Mouse (Mus musculus) embryonic facial prominence, embryonic 11.5 days (tissue): ENCODE measurements around the gene Gpt2. TPM values are rescaled to one million over a fixed set of nuclear protein-coding genes. Genes with fewer than 3 reads are reported as not detected.

Source experiments
- ATAC-seq: fragments of 200-750 bp; cut with Nextera tagmentation; replicated peaks from 2 replicates; pipeline ENCODE4 v1.8.0; 2017; ENCODE audit warnings: low read depth; ENCODE audit not compliant: insufficient number of reproducible peaks, low FRiP score, low TSS enrichment
- DNase-seq: peaks from one replicate; pipeline ENCODE4 v3.0.0-alpha.2; 2015; ENCODE audit warnings: low spot score
- H3K27ac ChIP-seq: fragments of 300-500 bp; sonication (generic); replicated peaks from 2 replicates; pipeline ENCODE4 v1.5.1; 2014; ENCODE audit warnings: mild to moderate bottlenecking, low read depth, low read length, control low read depth
- H3K27me3 ChIP-seq: fragments of 300-500 bp; sonication (generic); 2 replicates; pipeline ENCODE4 v1.6.1; 2014; ENCODE audit warnings: mild to moderate bottlenecking, low read length, moderate library complexity, mixed read lengths; ENCODE audit not compliant: control insufficient read depth, insufficient read depth
- H3K36me3 ChIP-seq: fragments of 300-500 bp; sonication (generic); replicated peaks from 2 replicates; pipeline ENCODE4 v1.6.1; 2014; ENCODE audit warnings: low read depth, mild to moderate bottlenecking, low read length, moderate library complexity, mixed read lengths; ENCODE audit not compliant: control insufficient read depth, insufficient read depth
- H3K4me1 ChIP-seq: fragments of 300-500 bp; sonication (generic); 2 replicates; pipeline ENCODE4 v1.6.1; 2014; ENCODE audit warnings: low read length, mixed read lengths; ENCODE audit not compliant: control insufficient read depth, insufficient read depth
- H3K4me2 ChIP-seq: fragments of 300-500 bp; sonication (generic); 2 replicates; pipeline ENCODE4 v1.6.1; 2014; ENCODE audit warnings: low read depth, mild to moderate bottlenecking, control low read depth, low read length, moderate library complexity
- H3K4me3 ChIP-seq: fragments of 300-500 bp; sonication (generic); 2 replicates; pipeline ENCODE4 v1.5.1; 2014; ENCODE audit warnings: low read depth, low read length, control low read depth
- H3K9ac ChIP-seq: fragments of 300-500 bp; sonication (generic); replicated peaks from 2 replicates; pipeline ENCODE4 v1.6.1; 2014; ENCODE audit warnings: mild to moderate bottlenecking, control low read depth, low read length
- H3K9me3 ChIP-seq: fragments of 300-500 bp; sonication (generic); replicated peaks from 2 replicates; pipeline ENCODE4 v1.6.1; 2016; ENCODE audit warnings: mild to moderate bottlenecking, low read length, inconsistent platforms, mixed read lengths; ENCODE audit not compliant: control insufficient read depth
- WGBS: fragments of 180-500 bp; shearing (Covaris S2); extraction: QIAGEN DNeasy Blood & Tissue Kit; methylation state at CpG from one replicate; pipeline ENCODE4 v1.1.7; 2014; 5-methylcytosine and 5-hydroxymethylcytosine counted together
- polyA plus RNA-seq: library from polyadenylated mRNA; unstranded; fragments of >200 nt; fragmentation: Nextera tagmentation; extraction: Ambion mirVana; gene quantifications from 2 replicates; pipeline ENCODE4 v1.2.1, GENCODE M21; 2014

Gpt2 gene
- polyA plus RNA-seq, 1 experiment from 2014 or later, result 62.2 TPM

GRCm38 (mm10) chr8:85555181-85556145 is 63.1 kb downstream of the Gpt2 start, which contains the start of gene Dnaja2:
Gene Dnaja2, minus strand, starts transcription at chr8:85555344.
- Histone ChIP-seq H3K4me3 (peak within 1 kb of the TSS; percentile 90), H3K4me1 (no peaks in the 10 kb centered on the region; the same call in 1 of the 2 replicates), H3K27me3 (no peaks in the 10 kb centered on the region), H3K36me3 (peaks cover 4% of the 10 kb centered on the region; the same call in 1 of the 2 replicates), H3K4me2 (peak within 1 kb of the TSS; percentile 77), H3K27ac (peak within 1 kb of the TSS; percentile 79), H3K9me3 (no peaks in the 10 kb centered on the region), H3K9ac (peak within 1 kb of the TSS; percentile 92)
- peak; percentile 93 for DNase-seq
- ATAC-seq, result peak; percentile 91
- 1% methylated on average over 62 of the region's 77 CpGs for WGBS

- DNase-seq, result no peak
- Histone ChIP-seq H3K27ac (no peak overlapping the region), H3K4me3 (no peak overlapping the region), H3K36me3 (peaks cover 4% of the 10 kb centered on the region; the same call in 1 of the 2 replicates), H3K4me2 (no peak overlapping the region), H3K4me1 (no peaks in the 10 kb centered on the region; the same call in 1 of the 2 replicates), H3K9me3 (no peaks in the 10 kb centered on the region), H3K27me3 (no peaks in the 10 kb centered on the region), H3K9ac (no peak overlapping the region)
- ATAC-seq, result no peak
- WGBS, result 47% methylated on average over 2 of the region's 2 CpGs
Measured at GRCm38 (mm10) chr8:85556986-85557600, 64.7 kb downstream of the Gpt2 start.

GRCm38 (mm10) chr8:85557601-85557986 is 65.2 kb downstream of the Gpt2 start:
- H3K27ac ChIP-seq, result no peak overlapping the region
- no peak overlapping the region for H3K4me3 ChIP-seq
- no peaks in the 10 kb centered on the region; the same call in 1 of the 2 replicates for H3K4me1 ChIP-seq
- ATAC-seq (no peak), DNase-seq (peak; percentile 69)
- no peaks in the 10 kb centered on the region for H3K27me3 ChIP-seq
- no peak overlapping the region for H3K4me2 ChIP-seq
- no peak overlapping the region for H3K9ac ChIP-seq
- H3K36me3 ChIP-seq, result peaks cover 4% of the 10 kb centered on the region; the same call in 1 of the 2 replicates
- WGBS, result 47% methylated on average over 3 of the region's 3 CpGs
- no peaks in the 10 kb centered on the region for H3K9me3 ChIP-seq

- no peak for ATAC-seq
- no peak overlapping the region for H3K9ac ChIP-seq
- no peak overlapping the region for H3K4me3 ChIP-seq
- H3K4me1 ChIP-seq, result no peaks in the 10 kb centered on the region; the same call in 1 of the 2 replicates
- no peak for DNase-seq
- H3K9me3 ChIP-seq, result no peaks in the 10 kb centered on the region
- H3K27me3 ChIP-seq, result no peaks in the 10 kb centered on the region
- H3K36me3 ChIP-seq, result no peaks in the 10 kb centered on the region
- no peak overlapping the region for H3K4me2 ChIP-seq
- no peak overlapping the region for H3K27ac ChIP-seq
- WGBS, result 94% methylated on average over 1 of the region's 1 CpGs
Measured at GRCm38 (mm10) chr8:85559201-85559600, 66.8 kb downstream of the Gpt2 start.

GRCm38 (mm10) chr8:85559966-85560365 is 67.6 kb downstream of the Gpt2 start:
- Histone ChIP-seq H3K4me1 (no peaks in the 10 kb centered on the region; the same call in 1 of the 2 replicates), H3K27me3 (no peaks in the 10 kb centered on the region), H3K9me3 (no peaks in the 10 kb centered on the region), H3K27ac (no peak overlapping the region), H3K4me2 (no peak overlapping the region), H3K4me3 (no peak overlapping the region), H3K9ac (no peak overlapping the region), H3K36me3 (no peaks in the 10 kb centered on the region)
- no peak for DNase-seq
- no peak for ATAC-seq
- 64% methylated on average over 2 of the region's 2 CpGs for WGBS

GRCm38 (mm10) chr8:85563336-85563735 is 71.0 kb downstream of the Gpt2 start:
- no peaks in the 10 kb centered on the region for H3K27me3 ChIP-seq
- H3K9me3 ChIP-seq, result no peaks in the 10 kb centered on the region
- DNase-seq (no peak), ATAC-seq (no peak)
- WGBS, result 89% methylated on average over 8 of the region's 8 CpGs
- no peak overlapping the region for H3K9ac ChIP-seq
- no peaks in the 10 kb centered on the region for H3K4me1 ChIP-seq
- no peak overlapping the region for H3K4me2 ChIP-seq
- no peaks in the 10 kb centered on the region for H3K36me3 ChIP-seq
- H3K4me3 ChIP-seq, result no peak overlapping the region
- no peak overlapping the region for H3K27ac ChIP-seq

- no peak overlapping the region for H3K4me3 ChIP-seq
- no peak overlapping the region for H3K9ac ChIP-seq
- no peak overlapping the region for H3K4me2 ChIP-seq
- WGBS, result 78% methylated on average over 3 of the region's 3 CpGs
- no peak overlapping the region for H3K27ac ChIP-seq
- no peaks in the 10 kb centered on the region for H3K27me3 ChIP-seq
- H3K36me3 ChIP-seq, result no peaks in the 10 kb centered on the region
- no peak for ATAC-seq
- DNase-seq, result no peak
- H3K9me3 ChIP-seq, result no peaks in the 10 kb centered on the region
- H3K4me1 ChIP-seq, result no peaks in the 10 kb centered on the region
Measured at GRCm38 (mm10) chr8:85565186-85565585, 72.8 kb downstream of the Gpt2 start.

GRCm38 (mm10) chr8:85567801-85568200 is 75.4 kb downstream of the Gpt2 start:
- Histone ChIP-seq H3K27ac (no peak overlapping the region), H3K27me3 (no peaks in the 10 kb centered on the region), H3K36me3 (no peaks in the 10 kb centered on the region), H3K4me2 (no peak overlapping the region), H3K9ac (no peak overlapping the region), H3K4me3 (no peak overlapping the region), H3K4me1 (no peaks in the 10 kb centered on the region), H3K9me3 (no peaks in the 10 kb centered on the region)
- 90% methylated on average over 2 of the region's 2 CpGs for WGBS
- no peak for DNase-seq
- no peak for ATAC-seq
